Mouse (Mus musculus): ENCODE measurements at regions not wholly inside any gene's neighbourhood (a gene's known extent, or its start where the extent isn't known, plus 50 kb on each side); places are given as distances from the start of the nearest gene placed in this dataset.

GRCm38 (mm10) chr10:117434871-117435733, 55.3 kb upstream of the Cpsf6 start:
- in situ Hi-C loops (cut with MboI) = loop anchor here (5.0 to 10.0 kb wide), 2 partner anchors 68 to 170 kb away; no protein-coding TSS in a partner anchor

- in situ Hi-C loops (cut with MboI) = loop anchor here (10.0 kb wide), 1 partner anchor 170 kb away; no protein-coding TSS in a partner anchor
Observed at GRCm38 (mm10) chr10:117434293-117434842, 54.6 kb upstream of the Cpsf6 start.

DNA sequence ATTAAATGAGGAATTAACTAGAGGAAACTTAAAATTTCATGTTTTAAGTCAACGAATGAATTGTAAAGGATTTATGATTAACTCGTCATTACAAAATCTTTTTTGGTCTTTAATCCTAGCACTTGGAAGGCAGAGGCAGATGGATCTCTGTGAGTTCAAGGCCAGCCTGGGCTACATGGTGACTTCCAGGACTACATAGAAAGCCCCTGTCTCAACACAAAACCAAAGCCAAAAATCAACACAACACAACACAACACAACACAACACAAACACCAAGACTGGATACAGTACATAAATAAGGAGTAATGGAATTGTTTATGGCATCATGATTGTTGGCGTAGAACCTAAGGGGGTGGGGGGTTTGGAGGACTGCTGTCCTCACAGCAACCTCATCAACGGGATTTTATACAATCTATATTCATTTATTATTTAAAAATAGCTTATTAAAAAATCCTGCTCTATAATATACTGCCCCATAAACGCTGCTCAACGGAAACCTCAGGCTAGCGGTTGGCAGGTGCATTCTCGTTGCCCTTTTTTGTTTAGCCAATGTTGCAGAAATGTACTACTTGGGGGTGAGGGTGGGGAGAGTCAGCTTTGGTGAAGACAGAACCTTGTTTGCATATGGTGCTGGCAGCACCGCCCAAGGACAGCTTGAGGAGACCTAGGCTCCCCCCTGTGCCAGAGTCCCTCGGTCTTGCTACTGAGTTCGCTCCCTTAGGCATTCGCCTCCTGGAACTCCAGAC, 53.9 kb upstream of the Cpsf6 start:
- in situ Hi-C loops (cut with MboI) = loop anchor here (10.0 kb wide), 1 partner anchor 169 kb away; no protein-coding TSS in a partner anchor

DNA sequence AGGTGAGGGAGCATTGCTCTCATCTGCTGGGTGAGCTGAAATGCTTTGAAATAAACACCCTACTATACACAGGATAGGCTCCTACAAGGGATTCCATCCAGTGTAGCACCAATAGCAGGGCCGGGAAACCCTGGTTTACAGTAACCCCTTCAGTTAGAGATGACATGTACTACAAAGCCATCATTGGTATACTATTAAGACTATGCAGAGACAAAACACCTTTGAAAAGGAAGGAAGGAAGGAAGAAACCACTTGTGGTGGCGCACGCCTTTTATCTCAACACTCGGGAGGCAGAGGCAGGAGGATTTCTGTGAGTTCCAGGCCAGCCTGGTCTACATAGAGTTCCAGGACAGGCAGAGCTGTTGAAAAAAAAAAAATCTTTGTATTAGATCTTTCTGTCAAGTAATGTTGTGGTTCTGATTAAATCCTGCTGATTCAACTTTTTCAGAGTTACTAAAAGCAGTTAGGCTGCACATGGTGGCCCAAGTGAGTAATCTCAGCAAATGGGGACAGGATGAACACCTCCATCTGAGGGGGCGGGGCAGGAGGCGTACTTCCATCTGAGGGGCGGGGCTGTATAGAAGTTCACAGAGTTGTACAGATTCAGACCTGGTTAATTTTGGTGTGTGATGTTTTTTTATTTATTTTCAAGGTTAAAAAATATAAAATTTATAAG, 53.2 kb upstream of the Cpsf6 start:
- in situ Hi-C loops (cut with MboI) = loop anchor here (10.0 kb wide), 1 partner anchor 168 kb away; no protein-coding TSS in a partner anchor

GRCm38 (mm10) chr10:117432415-117432814, 52.6 kb upstream of the Cpsf6 start:
- in situ Hi-C loops (cut with MboI) = loop anchor here (10.0 kb wide), 1 partner anchor 168 kb away; no protein-coding TSS in a partner anchor

DNA sequence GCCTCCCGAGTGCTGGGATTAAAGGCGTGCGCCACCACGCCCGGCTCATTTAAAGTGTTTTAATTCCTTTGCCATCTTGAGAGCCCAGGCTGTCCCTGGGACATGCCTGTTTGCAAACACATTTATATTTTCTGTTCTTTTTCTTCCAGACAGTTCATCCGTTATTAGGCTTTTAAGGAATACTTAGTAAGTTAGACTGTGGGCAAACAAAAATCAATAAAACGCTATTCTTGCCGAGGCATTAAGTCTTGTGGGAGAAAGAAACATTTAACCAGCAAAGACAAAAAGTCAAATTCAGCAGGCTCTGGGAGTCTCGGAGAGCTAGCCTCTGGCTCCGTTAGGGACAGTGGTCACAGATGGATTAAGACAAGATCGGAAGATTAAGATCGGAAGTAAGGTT, 52.0 kb upstream of the Cpsf6 start:
- in situ Hi-C loops (cut with MboI) = loop anchor here (10.0 kb wide), 1 partner anchor 167 kb away; no protein-coding TSS in a partner anchor

DNA sequence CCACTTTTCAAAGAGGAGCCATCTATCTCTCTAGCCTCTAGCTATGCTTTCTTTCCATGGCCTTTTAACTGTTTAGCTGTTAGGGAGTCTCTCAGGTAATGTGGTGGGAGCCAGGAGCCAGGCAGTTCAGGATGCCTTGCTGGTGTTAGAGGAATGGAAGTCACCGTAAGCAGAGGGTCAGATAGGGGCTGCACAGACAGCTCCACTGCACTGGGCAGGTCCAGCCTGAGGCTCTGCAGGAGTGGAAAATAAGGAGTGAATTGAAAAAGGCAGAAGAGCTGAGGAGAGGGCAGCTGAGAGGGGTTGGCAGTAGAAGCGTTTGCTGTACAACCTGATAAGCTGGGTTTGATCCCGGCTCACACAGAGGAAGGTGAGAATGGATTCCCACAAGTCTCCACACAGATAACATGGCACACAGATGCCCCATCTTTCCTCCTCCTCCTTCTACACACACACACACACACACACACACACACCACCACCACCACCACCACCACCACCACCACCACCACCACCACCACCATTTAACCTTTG, 51.3 kb upstream of the Cpsf6 start:
- in situ Hi-C loops (cut with MboI) = loop anchor here (10.0 kb wide), 1 partner anchor 166 kb away; no protein-coding TSS in a partner anchor

DNA sequence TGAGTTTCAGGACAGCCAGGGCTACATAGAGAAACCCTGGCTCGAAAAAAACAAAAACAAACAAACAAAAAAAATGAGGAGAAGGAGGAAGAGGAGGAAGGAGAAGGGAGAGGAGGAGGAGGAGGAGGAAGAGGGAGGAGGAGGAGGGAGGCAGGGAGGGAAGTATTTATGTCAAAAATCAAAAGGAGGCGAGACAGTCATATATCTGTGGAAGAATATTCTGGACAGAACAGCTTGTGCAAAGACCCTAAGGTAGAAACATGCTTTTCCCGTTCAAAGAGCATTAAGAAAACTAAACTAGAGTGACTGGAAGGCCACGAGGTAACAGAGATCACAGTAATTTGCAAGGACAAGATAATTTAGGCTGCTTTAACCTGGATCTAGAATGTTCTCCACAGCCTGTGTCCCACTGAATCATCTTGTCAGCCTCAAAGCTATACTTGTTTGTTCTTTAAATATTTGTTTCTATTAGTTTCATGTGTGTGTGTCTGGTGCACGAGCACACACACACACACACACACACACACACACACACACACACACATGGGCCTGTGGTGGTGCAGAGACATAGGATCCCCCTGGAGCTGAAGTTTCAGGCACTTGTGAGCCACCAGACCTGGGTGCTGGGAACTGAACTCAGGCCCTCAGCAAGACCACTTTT, 50.5 kb upstream of the Cpsf6 start:
- in situ Hi-C loops (cut with MboI) = loop anchor here (10.0 kb wide), 1 partner anchor 166 kb away; no protein-coding TSS in a partner anchor

- in situ Hi-C loops (cut with MboI) = loop anchor here (10.0 kb wide), 1 partner anchor 165 kb away; no protein-coding TSS in a partner anchor
Observed at GRCm38 (mm10) chr10:117429459-117430183, 49.8 kb upstream of the Cpsf6 start.

All from mature B cell (primary cell).